Mouse (Mus musculus): ENCODE measurements at regions not wholly inside any gene's neighbourhood (a gene's known extent, or its start where the extent isn't known, plus 50 kb on each side); places are given as distances from the start of the nearest gene placed in this dataset.
"Not testable (repeated sequence)": the region's sequence is repeated elsewhere in the genome, so short reads cannot be mapped to it uniquely, and the experiment has no call there.

DNA sequence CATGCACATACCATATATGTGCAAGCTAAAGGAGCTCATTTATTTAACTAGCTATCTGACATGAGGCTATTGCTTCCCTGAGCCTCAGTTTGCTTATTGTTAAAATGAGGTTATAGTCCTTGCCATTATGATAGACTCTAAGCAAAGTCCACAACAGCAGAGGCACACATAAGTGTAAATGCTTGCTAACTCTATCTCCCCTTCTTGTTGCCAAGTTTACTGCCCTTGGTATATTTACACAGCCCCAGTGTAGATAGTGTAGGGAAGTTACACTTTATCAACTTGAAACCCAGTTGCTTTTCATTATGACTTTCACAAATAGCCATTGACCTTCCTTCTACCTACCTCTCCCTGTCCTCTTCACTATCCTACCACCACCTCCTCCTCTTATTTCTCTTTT lies 782.6 kb upstream of the Agtr1b start:
- DNase-seq (no peak), ATAC-seq (ENCODE audit: low read depth) (no peak)
- Histone ChIP-seq H3K4me2 (no peak overlapping the region), H3K36me3 (no peaks in the 10 kb centered on the region), H3K4me1 (replicated peaks) (no peaks in the 10 kb centered on the region), H3K9ac (no peak overlapping the region), H3K27ac (no peak overlapping the region), H3K4me3 (replicated peaks) (no peak overlapping the region), H3K9me3 (replicated peaks) (no peaks in the 10 kb centered on the region), H3K27me3 (no peaks in the 10 kb centered on the region)

DNA sequence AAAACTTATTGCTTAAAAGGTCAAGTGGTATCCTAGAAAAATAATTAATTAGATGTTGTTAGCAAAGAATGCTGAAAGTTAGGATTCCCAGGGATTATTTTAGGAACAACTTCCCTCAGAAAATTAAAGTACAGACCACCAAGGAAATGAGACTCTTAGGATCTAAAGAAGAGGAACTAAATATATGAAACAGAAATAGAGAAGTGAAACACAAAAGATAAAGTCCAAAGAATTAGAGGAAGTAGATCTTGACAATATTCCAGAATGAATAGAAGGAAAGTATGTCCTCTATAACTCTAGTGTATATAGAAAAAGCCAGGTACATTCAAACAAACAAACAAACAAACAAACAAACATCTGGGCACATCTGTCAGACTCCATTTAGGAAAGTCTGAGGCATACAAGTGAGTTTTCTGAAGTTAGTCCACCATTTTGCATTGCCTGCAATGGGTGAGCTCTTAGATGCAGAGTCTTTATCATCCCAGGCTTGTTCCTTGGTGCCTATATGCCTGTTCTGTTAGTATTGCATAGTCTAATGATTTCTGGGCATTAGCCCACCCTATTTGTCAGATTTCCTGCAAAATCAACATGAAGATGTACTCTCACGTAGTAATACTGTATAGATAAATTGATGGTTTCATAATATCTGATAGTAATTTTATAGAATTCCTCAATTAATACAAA lies 762.0 kb upstream of the Agtr1b start:
- Histone ChIP-seq H3K9me3 (replicated peaks) (no peaks in the 10 kb centered on the region), H3K4me1 (replicated peaks) (no peaks in the 10 kb centered on the region), H3K4me2 (no peak overlapping the region), H3K27me3 (no peaks in the 10 kb centered on the region), H3K27ac (no peak overlapping the region), H3K36me3 (no peaks in the 10 kb centered on the region), H3K9ac (no peak overlapping the region), H3K4me3 (replicated peaks) (no peak overlapping the region)
- ATAC-seq (ENCODE audit: low read depth) (no peak), DNase-seq (no peak)
- 59% methylated on average over 1 of the region's 1 CpGs for WGBS (ENCODE audit: insufficient replicate concordance)

DNA sequence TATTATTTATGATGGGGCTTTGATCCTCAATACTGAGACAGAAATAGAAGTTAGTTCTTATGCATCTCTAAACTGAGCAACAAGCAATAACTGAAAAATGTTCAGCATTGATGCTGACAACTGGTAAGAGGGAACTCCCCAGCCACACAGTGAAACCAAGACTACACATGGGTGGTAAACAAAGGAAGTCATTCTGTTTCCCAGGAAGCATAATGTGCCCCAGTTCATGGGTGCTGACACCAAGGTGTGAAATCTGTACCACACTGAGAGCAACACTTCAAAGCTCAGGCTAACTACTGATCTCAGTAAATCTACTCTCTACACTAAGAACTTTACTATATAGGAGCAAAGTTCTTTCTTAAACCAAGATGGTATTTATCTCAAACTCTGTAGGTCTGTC lies 759.2 kb upstream of the Agtr1b start:
- Histone ChIP-seq H3K9ac (no peak overlapping the region), H3K4me1 (replicated peaks) (no peaks in the 10 kb centered on the region), H3K9me3 (replicated peaks) (no peaks in the 10 kb centered on the region), H3K27ac (no peak overlapping the region), H3K4me3 (replicated peaks) (no peak overlapping the region), H3K4me2 (no peak overlapping the region), H3K36me3 (no peaks in the 10 kb centered on the region), H3K27me3 (no peaks in the 10 kb centered on the region)
- DNase-seq (no peak), ATAC-seq (ENCODE audit: low read depth) (no peak)

DNA sequence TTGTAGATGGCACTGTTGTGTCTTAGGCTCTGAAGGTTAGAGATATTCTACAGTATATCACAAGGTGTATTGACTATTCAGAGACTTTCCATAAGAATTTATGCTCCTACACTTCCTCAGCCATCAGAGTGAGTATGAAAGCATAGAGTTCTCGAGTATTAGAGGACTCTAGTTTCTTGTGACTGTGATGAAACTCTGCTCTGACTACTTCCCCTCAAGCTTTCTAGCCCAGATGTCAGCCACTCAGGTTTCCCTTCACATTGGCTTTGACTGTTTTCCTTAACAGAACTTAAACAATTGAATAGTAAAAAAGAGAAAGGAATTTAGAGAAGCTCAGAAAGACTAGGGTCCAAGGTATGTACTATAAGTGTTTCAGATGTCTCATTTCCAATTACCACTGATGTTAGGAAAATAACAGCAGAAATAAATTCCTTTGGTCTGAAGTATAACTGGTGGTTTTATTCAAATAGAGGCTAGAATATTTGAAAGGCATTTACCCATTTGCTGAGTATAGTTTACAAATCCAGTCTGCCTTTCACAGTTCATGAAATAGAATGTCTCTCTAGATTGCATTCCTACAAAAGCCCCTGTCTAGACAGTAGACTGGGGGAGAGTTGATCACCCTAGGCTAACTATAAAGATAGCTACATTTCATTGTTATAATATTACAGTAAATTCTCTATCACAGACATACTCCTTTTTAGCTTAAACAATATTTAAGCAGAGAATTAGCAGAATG lies 751.4 kb upstream of the Agtr1b start:
- no peak for ATAC-seq (ENCODE audit: low read depth)
- no peak overlapping the region for H3K9ac ChIP-seq
- no peaks in the 10 kb centered on the region for H3K4me1 ChIP-seq (replicated peaks)
- H3K36me3 ChIP-seq = no peaks in the 10 kb centered on the region
- no peak overlapping the region for H3K27ac ChIP-seq
- no peak overlapping the region for H3K4me3 ChIP-seq (replicated peaks)
- 20% methylated on average over 1 of the region's 1 CpGs for WGBS (ENCODE audit: insufficient replicate concordance)
- H3K9me3 ChIP-seq (replicated peaks) = no peaks in the 10 kb centered on the region
- H3K4me2 ChIP-seq = no peak overlapping the region
- DNase-seq = no peak
- H3K27me3 ChIP-seq = no peaks in the 10 kb centered on the region

DNA sequence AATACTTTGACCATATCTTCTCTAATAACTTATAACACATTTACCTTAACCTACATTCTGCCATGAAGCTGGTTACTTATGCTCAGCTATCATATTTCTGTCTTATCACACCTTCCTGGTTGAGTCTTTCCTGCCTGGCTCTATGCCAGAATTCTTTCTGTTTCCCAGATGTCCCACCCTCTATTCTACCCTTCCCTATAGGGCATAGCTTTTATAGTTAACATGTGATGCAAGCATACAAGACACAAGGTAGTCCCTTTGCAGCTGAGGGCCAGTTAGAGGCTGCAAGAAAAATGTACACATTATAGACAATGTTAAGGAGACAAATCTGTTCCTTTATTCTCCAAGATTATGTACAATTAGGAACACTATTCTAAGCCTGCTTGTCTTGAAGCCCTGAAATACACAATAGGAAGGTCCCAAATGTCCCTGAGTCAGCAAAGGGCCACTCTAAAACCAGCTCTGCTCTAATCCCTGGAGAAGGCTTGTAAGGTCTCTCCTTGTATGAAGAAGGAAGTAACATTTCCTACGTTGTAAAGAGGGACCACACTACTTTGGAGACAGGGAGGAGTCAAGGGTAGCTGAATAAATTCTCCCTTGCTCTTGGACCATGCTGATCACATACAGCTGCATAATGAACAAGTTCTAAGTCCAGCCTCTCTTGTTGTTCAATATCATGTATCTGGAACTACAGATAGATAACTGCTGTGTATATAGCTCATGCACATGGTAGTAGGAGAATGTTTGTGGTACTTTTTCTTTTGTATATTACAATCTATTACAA lies 745.0 kb upstream of the Agtr1b start:
- Histone ChIP-seq H3K36me3 (no peaks in the 10 kb centered on the region), H3K9me3 (replicated peaks) (no peaks in the 10 kb centered on the region), H3K4me2 (no peak overlapping the region), H3K9ac (no peak overlapping the region), H3K4me1 (replicated peaks) (no peaks in the 10 kb centered on the region), H3K27me3 (no peaks in the 10 kb centered on the region), H3K4me3 (replicated peaks) (no peak overlapping the region), H3K27ac (no peak overlapping the region)
- WGBS (ENCODE audit: insufficient replicate concordance) = 16% methylated on average over 1 of the region's 1 CpGs
- no peak for DNase-seq
- no peak for ATAC-seq (ENCODE audit: low read depth)

DNA sequence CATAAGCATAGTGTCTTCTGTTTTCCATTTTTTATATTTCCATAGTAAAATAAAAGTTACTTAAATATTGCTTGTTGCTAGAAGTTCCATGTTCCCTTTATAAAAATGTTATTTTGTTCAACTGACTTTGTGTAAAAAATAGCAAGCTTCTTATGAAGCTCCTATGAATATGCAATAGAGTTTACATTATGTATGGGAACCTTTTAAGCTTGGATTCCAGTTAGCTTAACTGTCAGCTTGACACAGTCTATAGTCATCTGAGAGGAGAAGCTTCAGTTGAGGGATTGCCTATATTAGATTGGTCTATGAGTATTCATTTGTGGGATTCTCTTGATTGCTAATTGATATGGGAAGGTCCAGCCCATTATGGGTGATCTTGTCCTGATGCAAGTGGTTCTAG lies 723.2 kb upstream of the Agtr1b start:
- no peaks in the 10 kb centered on the region for H3K27me3 ChIP-seq
- no peak overlapping the region for H3K27ac ChIP-seq
- ATAC-seq (ENCODE audit: low read depth) (no peak), DNase-seq (no peak)
- H3K36me3 ChIP-seq = no peaks in the 10 kb centered on the region
- no peak overlapping the region for H3K4me3 ChIP-seq (replicated peaks)
- H3K9ac ChIP-seq = no peak overlapping the region
- no peak overlapping the region for H3K4me2 ChIP-seq
- H3K4me1 ChIP-seq (replicated peaks) = no peaks in the 10 kb centered on the region
- H3K9me3 ChIP-seq (replicated peaks) = no peaks in the 10 kb centered on the region

DNA sequence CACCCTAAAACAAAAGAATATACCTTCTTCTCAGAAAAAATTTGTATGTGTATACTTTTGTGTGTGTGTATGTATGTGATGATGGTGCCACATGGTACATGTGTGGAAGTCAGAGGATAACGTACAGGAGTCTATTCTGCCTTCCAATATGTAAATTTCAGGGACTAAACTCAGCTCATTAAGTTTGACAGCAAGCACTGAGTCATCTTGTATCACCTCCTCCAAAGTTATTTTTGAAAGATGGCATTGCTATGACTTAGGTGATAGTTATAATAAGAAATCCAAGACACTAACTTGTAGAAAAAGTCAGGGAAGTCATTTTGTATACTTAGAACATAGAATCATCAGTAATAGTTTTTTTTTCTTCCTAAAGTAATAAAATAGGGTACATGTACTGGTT lies 719.4 kb upstream of the Agtr1b start:
- no peak overlapping the region for H3K4me2 ChIP-seq
- 53% methylated on average over 1 of the region's 1 CpGs for WGBS (ENCODE audit: insufficient replicate concordance)

DNA sequence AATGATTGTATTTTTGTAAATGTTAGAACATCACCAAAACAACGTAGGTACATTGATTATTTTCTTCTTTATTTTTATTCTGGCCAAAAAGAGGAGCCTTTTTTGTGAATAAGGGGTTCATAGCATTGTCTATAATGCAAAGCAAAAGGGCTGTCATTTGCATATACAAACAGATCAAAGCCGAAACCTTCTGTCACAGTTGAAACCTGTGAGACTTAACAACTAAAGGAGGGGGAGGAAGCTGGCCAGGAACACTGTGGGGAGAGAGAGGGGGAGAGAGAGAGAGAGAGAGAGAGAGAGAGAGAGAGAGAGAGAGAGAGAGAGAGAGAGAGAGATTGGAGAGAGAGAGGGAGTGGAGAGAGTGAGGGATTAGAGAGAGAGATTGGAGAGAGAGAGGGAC lies 710.6 kb upstream of the Agtr1b start:
- no peaks in the 10 kb centered on the region for H3K4me1 ChIP-seq (replicated peaks)
- no peaks in the 10 kb centered on the region for H3K9me3 ChIP-seq (replicated peaks)
- H3K9ac ChIP-seq = no peak overlapping the region
- ATAC-seq (ENCODE audit: low read depth) (no peak), DNase-seq (no peak)
- H3K36me3 ChIP-seq = no peaks in the 10 kb centered on the region
- H3K4me3 ChIP-seq (replicated peaks) = no peak overlapping the region
- H3K4me2 ChIP-seq = no peak overlapping the region
- H3K27ac ChIP-seq = no peak overlapping the region
- H3K27me3 ChIP-seq = no peaks in the 10 kb centered on the region
- 40% methylated on average over 2 of the region's 2 CpGs for WGBS (ENCODE audit: insufficient replicate concordance)

More for the DNA sequence above, 719.4 kb upstream of the Agtr1b start:
- Histone ChIP-seq H3K9me3 (replicated peaks) (no peaks in the 10 kb centered on the region), H3K4me1 (replicated peaks) (no peaks in the 10 kb centered on the region), H3K9ac (no peak overlapping the region), H3K36me3 (no peaks in the 10 kb centered on the region), H3K27me3 (no peaks in the 10 kb centered on the region), H3K27ac (no peak overlapping the region), H3K4me3 (replicated peaks) (no peak overlapping the region)
- ATAC-seq (ENCODE audit: low read depth) (no peak), DNase-seq (no peak)

DNA sequence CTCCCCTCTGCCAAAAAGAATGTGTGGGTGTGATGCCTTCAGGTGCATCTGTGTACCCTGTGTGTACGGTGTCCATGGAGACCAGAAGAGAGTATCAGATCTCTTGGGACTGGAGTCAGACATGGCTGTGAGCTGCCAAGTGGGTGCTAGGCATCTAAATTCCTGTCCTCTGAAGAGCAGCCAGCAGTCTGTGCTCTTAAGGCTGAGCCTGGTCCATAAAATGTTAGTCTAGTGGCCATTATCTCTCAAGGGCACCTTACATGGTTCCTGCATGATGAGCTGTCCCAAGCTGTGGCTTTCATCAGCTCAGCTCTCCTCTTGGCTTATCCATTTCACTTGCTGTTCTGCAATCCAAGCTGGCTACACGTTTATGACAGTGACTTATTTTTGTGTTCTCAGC lies 686.4 kb upstream of the Agtr1b start:
- DNase-seq; H3K4me3 ChIP-seq (replicated peaks); H3K27ac ChIP-seq; H3K4me2 ChIP-seq; H3K9ac ChIP-seq; H3K9me3 ChIP-seq (replicated peaks); H3K27me3 ChIP-seq; H3K4me1 ChIP-seq (replicated peaks); H3K36me3 ChIP-seq: not testable (repeated sequence)
- peak; percentile 43; the same call in 1 of the 2 replicates for ATAC-seq (ENCODE audit: low read depth)
- 32% methylated on average over 1 of the region's 2 CpGs for WGBS (ENCODE audit: insufficient replicate concordance)

DNA sequence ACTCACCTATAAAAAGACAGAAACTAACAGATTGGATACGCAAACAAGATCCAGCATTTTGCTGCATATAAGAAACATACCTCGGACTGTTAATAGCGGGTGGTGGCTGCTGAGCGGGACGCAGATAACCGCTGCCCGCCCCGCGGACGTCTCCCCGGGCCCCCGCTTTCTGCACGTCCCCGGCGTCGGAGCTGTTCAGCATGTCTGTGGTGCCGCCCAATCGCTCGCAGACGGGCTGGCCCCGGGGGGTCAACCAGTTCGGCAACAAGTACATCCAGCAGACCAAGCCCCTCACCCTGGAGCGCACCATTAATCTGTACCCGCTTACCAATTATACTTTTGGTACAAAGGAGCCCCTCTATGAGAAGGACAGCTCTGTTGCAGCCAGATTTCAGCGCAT lies 682.4 kb upstream of the Agtr1b start:
- not testable (repeated sequence) for H3K4me3 ChIP-seq (replicated peaks); H3K4me2 ChIP-seq; H3K4me1 ChIP-seq (replicated peaks); DNase-seq; ATAC-seq (ENCODE audit: low read depth); H3K9me3 ChIP-seq (replicated peaks); H3K27ac ChIP-seq; H3K36me3 ChIP-seq; H3K27me3 ChIP-seq; H3K9ac ChIP-seq
- 71% methylated on average over 22 of the region's 25 CpGs for WGBS (ENCODE audit: insufficient replicate concordance)

DNA sequence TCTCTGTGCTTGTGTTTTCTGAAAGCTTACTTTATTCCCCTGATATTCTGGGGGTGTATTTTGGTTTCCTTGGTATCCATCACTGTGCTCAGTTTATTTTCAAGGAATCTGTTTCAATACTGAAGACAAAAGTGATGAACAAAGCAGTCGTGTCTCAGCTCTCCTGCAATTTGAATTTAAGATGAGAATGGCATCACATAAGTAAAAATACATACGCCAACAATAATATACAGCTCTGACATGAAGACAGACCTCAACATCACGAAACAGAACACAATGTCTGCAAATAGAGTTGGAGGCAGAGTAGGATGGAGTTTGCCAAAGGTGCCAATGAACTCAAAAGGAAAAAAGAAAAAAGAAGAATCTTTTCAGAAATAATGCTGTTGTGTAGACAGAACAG lies 679.0 kb upstream of the Agtr1b start:
- H3K4me1 ChIP-seq (replicated peaks) = no peaks in the 10 kb centered on the region
- DNase-seq (no peak), ATAC-seq (ENCODE audit: low read depth) (no peak)
- no peaks in the 10 kb centered on the region for H3K9me3 ChIP-seq (replicated peaks)
- H3K4me3 ChIP-seq (replicated peaks) = no peak overlapping the region
- no peak overlapping the region for H3K4me2 ChIP-seq
- no peaks in the 10 kb centered on the region for H3K27me3 ChIP-seq
- H3K27ac ChIP-seq = no peak overlapping the region
- no peak overlapping the region for H3K9ac ChIP-seq
- WGBS (ENCODE audit: insufficient replicate concordance) = 53% methylated on average over 3 of the region's 3 CpGs
- no peaks in the 10 kb centered on the region for H3K36me3 ChIP-seq

DNA sequence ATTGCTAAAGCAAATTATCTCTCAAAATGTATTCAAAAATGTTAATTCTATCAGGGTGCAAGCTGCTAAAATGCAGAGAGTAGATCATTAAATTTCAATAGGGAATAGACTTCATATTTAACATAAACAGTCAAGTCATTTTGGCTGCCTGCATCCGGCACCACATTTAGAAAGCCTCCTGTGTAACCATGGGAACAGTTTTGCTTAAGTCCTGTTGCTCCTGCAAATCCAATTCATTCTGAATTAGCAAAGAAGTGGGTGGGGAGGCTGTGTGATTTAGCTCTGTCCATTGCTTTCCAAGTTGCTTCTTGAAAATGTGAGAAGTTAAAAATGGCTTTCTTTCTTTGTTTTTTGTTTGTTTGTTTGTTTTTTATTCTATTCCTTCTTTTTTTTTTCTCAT lies 658.9 kb upstream of the Agtr1b start:
- Histone ChIP-seq H3K27ac (no peak overlapping the region), H3K9me3 (replicated peaks) (no peaks in the 10 kb centered on the region), H3K9ac (no peak overlapping the region), H3K4me3 (replicated peaks) (no peak overlapping the region), H3K36me3 (no peaks in the 10 kb centered on the region), H3K27me3 (no peaks in the 10 kb centered on the region), H3K4me1 (replicated peaks) (no peaks in the 10 kb centered on the region), H3K4me2 (no peak overlapping the region)
- 64% methylated on average over 1 of the region's 1 CpGs for WGBS (ENCODE audit: insufficient replicate concordance)
- ATAC-seq (ENCODE audit: low read depth) (no peak), DNase-seq (no peak)
